Mouse (Mus musculus): ENCODE results near the gene Wfdc1. TPM values are rescaled to one million over a fixed set of nuclear protein-coding genes. Genes with fewer than 3 reads are reported as not detected.

Gene Wfdc1
- total RNA-seq, 2 experiments from 2014 or later: 6.8 to 7.7 TPM

GRCm38 (mm10) chr8:119679184-119679583 is 13.0 kb downstream of the Wfdc1 start:
- no peak for DNase-seq (ENCODE audit: low spot score in 2 of 2)

- DNase-seq (ENCODE audit: low spot score in 2 of 2): peak in 1 of 2 experiments; percentile 13
Observed at GRCm38 (mm10) chr8:119690602-119691001, 24.4 kb downstream of the Wfdc1 start.

- no peak for DNase-seq (ENCODE audit: low spot score in 2 of 2)
Observed at GRCm38 (mm10) chr8:119691989-119692388, 25.8 kb downstream of the Wfdc1 start.

GRCm38 (mm10) chr8:119694696-119695095 is 28.5 kb downstream of the Wfdc1 start:
- no peak for DNase-seq (ENCODE audit: low spot score in 2 of 2)

- DNase-seq (ENCODE audit: low spot score in 2 of 2): no peak
Observed at GRCm38 (mm10) chr8:119697163-119697562, 31.0 kb downstream of the Wfdc1 start.

- peak in 1 of 2 experiments; percentile 28 for DNase-seq (ENCODE audit: low spot score in 2 of 2)
Observed at GRCm38 (mm10) chr8:119698960-119699359, 32.8 kb downstream of the Wfdc1 start.

- no peak for DNase-seq (ENCODE audit: low spot score in 2 of 2)
Observed at GRCm38 (mm10) chr8:119699549-119700134, 33.5 kb downstream of the Wfdc1 start, which contains the start of gene Atp2c2. Gene Atp2c2, plus strand, starts transcription at chr8:119700009.

GRCm38 (mm10) chr8:119702965-119703364 is 36.8 kb downstream of the Wfdc1 start:
- DNase-seq (ENCODE audit: low spot score in 2 of 2): no peak

GRCm38 (mm10) chr8:119707146-119707545 is 41.0 kb downstream of the Wfdc1 start:
- no peak for DNase-seq (ENCODE audit: low spot score in 2 of 2)

- no peak for DNase-seq (ENCODE audit: low spot score in 2 of 2)
Observed at GRCm38 (mm10) chr8:119708471-119708870, 42.3 kb downstream of the Wfdc1 start.

- no peak for DNase-seq (ENCODE audit: low spot score in 2 of 2)
Observed at GRCm38 (mm10) chr8:119708878-119709702, 42.9 kb downstream of the Wfdc1 start.

- DNase-seq (ENCODE audit: low spot score in 2 of 2): no peak
Observed at GRCm38 (mm10) chr8:119709703-119710093, 43.5 kb downstream of the Wfdc1 start.

- DNase-seq (ENCODE audit: low spot score in 2 of 2): no peak
Observed at GRCm38 (mm10) chr8:119712226-119712625, 46.1 kb downstream of the Wfdc1 start.

- no peak for DNase-seq (ENCODE audit: low spot score in 2 of 2)
Observed at GRCm38 (mm10) chr8:119713421-119713820, 47.3 kb downstream of the Wfdc1 start.

- no peak for DNase-seq (ENCODE audit: low spot score in 2 of 2)
Observed at GRCm38 (mm10) chr8:119715221-119715620, 49.1 kb downstream of the Wfdc1 start.

- no peak for DNase-seq (ENCODE audit: low spot score in 2 of 2)
Observed at GRCm38 (mm10) chr8:119716730-119717299, 50.6 kb downstream of the Wfdc1 start.

- no peak for DNase-seq (ENCODE audit: low spot score in 2 of 2)
Observed at GRCm38 (mm10) chr8:119717765-119718164, 51.6 kb downstream of the Wfdc1 start.

GRCm38 (mm10) chr8:119719011-119719501 is 52.9 kb downstream of the Wfdc1 start:
- DNase-seq (ENCODE audit: low spot score in 2 of 2): peak; percentile 25 to 55

GRCm38 (mm10) chr8:119722348-119722747 is 56.2 kb downstream of the Wfdc1 start:
- DNase-seq (ENCODE audit: low spot score in 2 of 2): no peak

- DNase-seq (ENCODE audit: low spot score in 2 of 2): no peak
Observed at GRCm38 (mm10) chr8:119723676-119724075, 57.5 kb downstream of the Wfdc1 start.

- DNase-seq (ENCODE audit: low spot score in 2 of 2): no peak
Observed at GRCm38 (mm10) chr8:119724596-119724995, 58.4 kb downstream of the Wfdc1 start.

- DNase-seq (ENCODE audit: low spot score in 2 of 2): no peak
Observed at GRCm38 (mm10) chr8:119727093-119727492, 60.9 kb downstream of the Wfdc1 start.

Data from layer of hippocampus, adult 18-20 months (tissue).